Mouse (Mus musculus): ENCODE measurements at regions not wholly inside any gene's neighbourhood (a gene's known extent, or its start where the extent isn't known, plus 50 kb on each side); places are given as distances from the start of the nearest gene placed in this dataset.
"Not testable (repeated sequence)": the region's sequence is repeated elsewhere in the genome, so short reads cannot be mapped to it uniquely, and the experiment has no call there.

GRCm38 (mm10) chr5:133010624-133011575 is 467.8 kb upstream of the Auts2 start:
- H3K9me3 ChIP-seq: no peaks in the 10 kb centered on the region
- H3K4me2 ChIP-seq (replicated peaks): no peak overlapping the region
- H3K36me3 ChIP-seq: no peaks in the 10 kb centered on the region
- no peak overlapping the region for H3K27ac ChIP-seq (replicated peaks)
- H3K4me1 ChIP-seq: no peaks in the 10 kb centered on the region
- no peaks in the 10 kb centered on the region for H3K27me3 ChIP-seq
- no peak for ATAC-seq (ENCODE audit: low FRiP score, low read depth)
- H3K4me3 ChIP-seq: no peak overlapping the region
- 87% methylated on average over 14 of the region's 14 CpGs for WGBS
- no peak overlapping the region for H3K9ac ChIP-seq (replicated peaks)

GRCm38 (mm10) chr5:132982866-132983265 is 439.7 kb upstream of the Auts2 start:
- Histone ChIP-seq H3K4me1 (no peaks in the 10 kb centered on the region), H3K4me2 (replicated peaks) (no peak overlapping the region), H3K27ac (replicated peaks) (no peak overlapping the region), H3K4me3 (no peak overlapping the region), H3K9ac (replicated peaks) (no peak overlapping the region), H3K36me3 (no peaks in the 10 kb centered on the region), H3K27me3 (peaks cover 11% of the 10 kb centered on the region), H3K9me3 (0 out of 2 replicates have a peak, but pooled peaks cover 3% of the 10 kb centered on the region)
- no peak for ATAC-seq (ENCODE audit: low FRiP score, low read depth)
- WGBS: 92% methylated on average over 7 of the region's 7 CpGs

GRCm38 (mm10) chr5:132979013-132979412 is 435.9 kb upstream of the Auts2 start:
- WGBS: 87% methylated on average over 5 of the region's 5 CpGs
- 0 out of 2 replicates have a peak, but pooled peaks cover 3% of the 10 kb centered on the region for H3K9me3 ChIP-seq
- no peak overlapping the region for H3K9ac ChIP-seq (replicated peaks)
- no peak overlapping the region for H3K4me2 ChIP-seq (replicated peaks)
- peaks cover 21% of the 10 kb centered on the region for H3K27me3 ChIP-seq
- H3K36me3 ChIP-seq: no peaks in the 10 kb centered on the region
- ATAC-seq (ENCODE audit: low FRiP score, low read depth): no peak
- no peak overlapping the region for H3K27ac ChIP-seq (replicated peaks)
- peaks cover 16% of the 10 kb centered on the region for H3K4me1 ChIP-seq
- H3K4me3 ChIP-seq: no peak overlapping the region

GRCm38 (mm10) chr5:132975303-132975932 is 432.3 kb upstream of the Auts2 start:
- H3K4me1 ChIP-seq: peaks cover 23% of the 10 kb centered on the region
- 72% methylated on average over 4 of the region's 4 CpGs for WGBS
- peak; percentile 59 for ATAC-seq (ENCODE audit: low FRiP score, low read depth)
- H3K4me2 ChIP-seq (replicated peaks): no peak overlapping the region
- peaks cover 29% of the 10 kb centered on the region for H3K27me3 ChIP-seq
- peak overlapping the region; percentile 39; the same call in 1 of the 2 replicates for H3K27ac ChIP-seq (replicated peaks)
- peaks cover 3% of the 10 kb centered on the region; the same call in 1 of the 2 replicates for H3K9me3 ChIP-seq
- no peaks in the 10 kb centered on the region for H3K36me3 ChIP-seq
- no peak overlapping the region for H3K4me3 ChIP-seq
- no peak overlapping the region for H3K9ac ChIP-seq (replicated peaks)

GRCm38 (mm10) chr5:132974876-132975275 is 431.7 kb upstream of the Auts2 start:
- Histone ChIP-seq H3K27me3 (peaks cover 25% of the 10 kb centered on the region), H3K9me3 (peaks cover 3% of the 10 kb centered on the region; the same call in 1 of the 2 replicates), H3K4me3 (no peak overlapping the region), H3K9ac (replicated peaks) (no peak overlapping the region), H3K4me2 (replicated peaks) (no peak overlapping the region), H3K36me3 (no peaks in the 10 kb centered on the region), H3K27ac (replicated peaks) (peak overlapping the region; percentile 39; the same call in 1 of the 2 replicates), H3K4me1 (peaks cover 23% of the 10 kb centered on the region)
- 6% methylated on average over 3 of the region's 3 CpGs for WGBS
- ATAC-seq (ENCODE audit: low FRiP score, low read depth): peak; percentile 93

- WGBS: 81% methylated on average over 7 of the region's 7 CpGs
- Histone ChIP-seq H3K4me1 (peaks cover 26% of the 10 kb centered on the region), H3K4me3 (no peak overlapping the region), H3K36me3 (no peaks in the 10 kb centered on the region), H3K9me3 (peaks cover 3% of the 10 kb centered on the region; the same call in 1 of the 2 replicates), H3K27me3 (peaks cover 13% of the 10 kb centered on the region; the same call in 1 of the 2 replicates), H3K9ac (replicated peaks) (no peak overlapping the region), H3K27ac (replicated peaks) (no peak overlapping the region), H3K4me2 (replicated peaks) (no peak overlapping the region)
- no peak for ATAC-seq (ENCODE audit: low FRiP score, low read depth)
These were observed 427.9 kb upstream of the Auts2 start for GRCm38 (mm10) chr5:132971046-132971445.

GRCm38 (mm10) chr5:132969376-132969775 is 426.2 kb upstream of the Auts2 start:
- Histone ChIP-seq H3K36me3 (no peaks in the 10 kb centered on the region), H3K4me3 (no peak overlapping the region), H3K4me2 (replicated peaks) (no peak overlapping the region), H3K9me3 (peaks cover 3% of the 10 kb centered on the region; the same call in 1 of the 2 replicates), H3K27ac (replicated peaks) (no peak overlapping the region), H3K9ac (replicated peaks) (no peak overlapping the region), H3K4me1 (peaks cover 14% of the 10 kb centered on the region; the same call in 1 of the 2 replicates), H3K27me3 (peaks cover 13% of the 10 kb centered on the region; the same call in 1 of the 2 replicates)
- ATAC-seq (ENCODE audit: low FRiP score, low read depth): no peak
- 79% methylated on average over 5 of the region's 5 CpGs for WGBS

GRCm38 (mm10) chr5:132959901-132960300 is 416.8 kb upstream of the Auts2 start:
- Histone ChIP-seq H3K27ac (replicated peaks) (no peak overlapping the region), H3K36me3 (no peaks in the 10 kb centered on the region), H3K4me1 (no peaks in the 10 kb centered on the region), H3K4me3 (no peak overlapping the region), H3K4me2 (replicated peaks) (no peak overlapping the region), H3K27me3 (peaks cover 7% of the 10 kb centered on the region; the same call in 1 of the 2 replicates), H3K9ac (replicated peaks) (no peak overlapping the region), H3K9me3 (no peaks in the 10 kb centered on the region)
- 84% methylated on average over 1 of the region's 1 CpGs for WGBS
- no peak for ATAC-seq (ENCODE audit: low FRiP score, low read depth)

GRCm38 (mm10) chr5:132956184-132956583 is 413.0 kb upstream of the Auts2 start:
- H3K9ac ChIP-seq (replicated peaks): no peak overlapping the region
- peaks cover 7% of the 10 kb centered on the region; the same call in 1 of the 2 replicates for H3K27me3 ChIP-seq
- 71% methylated on average over 5 of the region's 5 CpGs for WGBS
- H3K4me2 ChIP-seq (replicated peaks): no peak overlapping the region
- no peak for ATAC-seq (ENCODE audit: low FRiP score, low read depth)
- H3K4me1 ChIP-seq: no peaks in the 10 kb centered on the region
- H3K4me3 ChIP-seq: no peak overlapping the region
- H3K27ac ChIP-seq (replicated peaks): no peak overlapping the region
- H3K9me3 ChIP-seq: no peaks in the 10 kb centered on the region
- H3K36me3 ChIP-seq: no peaks in the 10 kb centered on the region

- H3K4me3 ChIP-seq: no peak overlapping the region
- ATAC-seq (ENCODE audit: low FRiP score, low read depth): no peak
- H3K36me3 ChIP-seq: no peaks in the 10 kb centered on the region
- H3K9me3 ChIP-seq: no peaks in the 10 kb centered on the region
- no peak overlapping the region for H3K27ac ChIP-seq (replicated peaks)
- H3K4me1 ChIP-seq: no peaks in the 10 kb centered on the region
- no peak overlapping the region for H3K4me2 ChIP-seq (replicated peaks)
- H3K9ac ChIP-seq (replicated peaks): no peak overlapping the region
- WGBS: 91% methylated on average over 8 of the region's 8 CpGs
- peaks cover 7% of the 10 kb centered on the region; the same call in 1 of the 2 replicates for H3K27me3 ChIP-seq
These were observed 411.9 kb upstream of the Auts2 start for GRCm38 (mm10) chr5:132955051-132955450.

GRCm38 (mm10) chr5:132933439-132933980 is 390.4 kb upstream of the Auts2 start:
- no peaks in the 10 kb centered on the region for H3K36me3 ChIP-seq
- ATAC-seq (ENCODE audit: low FRiP score, low read depth): no peak
- no peak overlapping the region for H3K27ac ChIP-seq (replicated peaks)
- H3K9me3 ChIP-seq: no peaks in the 10 kb centered on the region
- no peak overlapping the region for H3K9ac ChIP-seq (replicated peaks)
- H3K4me1 ChIP-seq: no peaks in the 10 kb centered on the region
- no peak overlapping the region for H3K4me3 ChIP-seq
- WGBS: 67% methylated on average over 9 of the region's 9 CpGs
- H3K27me3 ChIP-seq: no peaks in the 10 kb centered on the region
- H3K4me2 ChIP-seq (replicated peaks): no peak overlapping the region

- H3K4me3 ChIP-seq; H3K4me2 ChIP-seq (replicated peaks); H3K9me3 ChIP-seq; H3K36me3 ChIP-seq; H3K27me3 ChIP-seq; H3K27ac ChIP-seq (replicated peaks); H3K9ac ChIP-seq (replicated peaks); ATAC-seq (ENCODE audit: low FRiP score, low read depth); H3K4me1 ChIP-seq: not testable (repeated sequence)
- WGBS: 91% methylated on average over 12 of the region's 12 CpGs
These were observed 386.8 kb upstream of the Auts2 start for GRCm38 (mm10) chr5:132929955-132930354.

Measured in midbrain, embryonic 12.5 days (tissue).